Mouse (Mus musculus): Measurements from ENCODE around the gene Klhl36. TPM values are rescaled to one million over a fixed set of nuclear protein-coding genes. Genes with fewer than 3 reads are reported as not detected.
A peak's percentile ranks its signal among the peaks of the same experiment; 100 is the strongest.

Gene Klhl36
- polyA plus RNA-seq, 1 experiment from 2014 or later = 15.5 TPM

- WGBS = 27% methylated on average over 5 of the region's 5 CpGs
- no peaks in the 10 kb centered on the region for H3K36me3 ChIP-seq (ENCODE audit: control insufficient read depth, insufficient read depth, low read length)
- no peak overlapping the region for H3K27ac ChIP-seq (ENCODE audit: low read depth, low read length)
- H3K9me3 ChIP-seq (ENCODE audit: control insufficient read depth, low read length) = no peaks in the 10 kb centered on the region
- no peaks in the 10 kb centered on the region for H3K4me1 ChIP-seq (ENCODE audit: control insufficient read depth, insufficient read depth, low read length)
- ATAC-seq (ENCODE audit: low read depth) = no peak
- H3K4me3 ChIP-seq (ENCODE audit: low read depth, low read length) = no peak overlapping the region
- no peak overlapping the region for H3K9ac ChIP-seq (replicated peaks; ENCODE audit: low read depth, low read length)
- no peak overlapping the region for H3K4me2 ChIP-seq (ENCODE audit: low read depth, low read length)
- H3K27me3 ChIP-seq (ENCODE audit: control insufficient read depth, insufficient read depth, low read length) = no peaks in the 10 kb centered on the region
Measured at GRCm38 (mm10) chr8:119854035-119854434, 8.0 kb upstream of the Klhl36 start.

GRCm38 (mm10) chr8:119855656-119856055, 6.4 kb upstream of the Klhl36 start:
- Histone ChIP-seq H3K9ac (replicated peaks; ENCODE audit: low read depth, low read length) (no peak overlapping the region), H3K27me3 (ENCODE audit: control insufficient read depth, insufficient read depth, low read length) (no peaks in the 10 kb centered on the region), H3K4me3 (ENCODE audit: low read depth, low read length) (no peak overlapping the region), H3K4me1 (ENCODE audit: control insufficient read depth, insufficient read depth, low read length) (no peaks in the 10 kb centered on the region), H3K27ac (ENCODE audit: low read depth, low read length) (no peak overlapping the region), H3K9me3 (ENCODE audit: control insufficient read depth, low read length) (no peaks in the 10 kb centered on the region), H3K36me3 (ENCODE audit: control insufficient read depth, insufficient read depth, low read length) (no peaks in the 10 kb centered on the region), H3K4me2 (ENCODE audit: low read depth, low read length) (no peak overlapping the region)
- 88% methylated on average over 5 of the region's 5 CpGs for WGBS
- ATAC-seq (ENCODE audit: low read depth) = no peak

- H3K4me3 ChIP-seq (ENCODE audit: low read depth, low read length) = no peak overlapping the region
- no peak overlapping the region for H3K9ac ChIP-seq (replicated peaks; ENCODE audit: low read depth, low read length)
- ATAC-seq (ENCODE audit: low read depth) = no peak
- no peaks in the 10 kb centered on the region for H3K9me3 ChIP-seq (ENCODE audit: control insufficient read depth, low read length)
- WGBS = 71% methylated on average over 6 of the region's 6 CpGs
- H3K27me3 ChIP-seq (ENCODE audit: control insufficient read depth, insufficient read depth, low read length) = no peaks in the 10 kb centered on the region
- H3K36me3 ChIP-seq (ENCODE audit: control insufficient read depth, insufficient read depth, low read length) = no peaks in the 10 kb centered on the region
- H3K4me1 ChIP-seq (ENCODE audit: control insufficient read depth, insufficient read depth, low read length) = 0 out of 2 replicates have a peak, but pooled peaks cover 4% of the 10 kb centered on the region
- H3K27ac ChIP-seq (ENCODE audit: low read depth, low read length) = no peak overlapping the region
- H3K4me2 ChIP-seq (ENCODE audit: low read depth, low read length) = no peak overlapping the region
Measured at GRCm38 (mm10) chr8:119857767-119858166, 4.3 kb upstream of the Klhl36 start.

- H3K27me3 ChIP-seq (ENCODE audit: control insufficient read depth, insufficient read depth, low read length) = no peaks in the 10 kb centered on the region
- ATAC-seq (ENCODE audit: low read depth) = no peak
- peak overlapping the region; percentile 90 for H3K4me2 ChIP-seq (ENCODE audit: low read depth, low read length)
- H3K36me3 ChIP-seq (ENCODE audit: control insufficient read depth, insufficient read depth, low read length) = no peaks in the 10 kb centered on the region
- peak overlapping the region; percentile 78 for H3K4me3 ChIP-seq (ENCODE audit: low read depth, low read length)
- H3K9me3 ChIP-seq (ENCODE audit: control insufficient read depth, low read length) = no peaks in the 10 kb centered on the region
- H3K9ac ChIP-seq (replicated peaks; ENCODE audit: low read depth, low read length) = peak overlapping the region; percentile 73
- 1% methylated on average over 19 of the region's 19 CpGs for WGBS
- H3K27ac ChIP-seq (ENCODE audit: low read depth, low read length) = no peak overlapping the region
- H3K4me1 ChIP-seq (ENCODE audit: control insufficient read depth, insufficient read depth, low read length) = 0 out of 2 replicates have a peak, but pooled peaks cover 6% of the 10 kb centered on the region
Measured at GRCm38 (mm10) chr8:119862390-119862734, 296 bp downstream of the Klhl36 start.

- Histone ChIP-seq H3K27ac (ENCODE audit: low read depth, low read length) (no peak overlapping the region), H3K4me2 (ENCODE audit: low read depth, low read length) (peak overlapping the region; percentile 90), H3K4me3 (ENCODE audit: low read depth, low read length) (peak overlapping the region; percentile 78), H3K9me3 (ENCODE audit: control insufficient read depth, low read length) (no peaks in the 10 kb centered on the region), H3K9ac (replicated peaks; ENCODE audit: low read depth, low read length) (peak overlapping the region; percentile 73), H3K36me3 (ENCODE audit: control insufficient read depth, insufficient read depth, low read length) (no peaks in the 10 kb centered on the region), H3K4me1 (ENCODE audit: control insufficient read depth, insufficient read depth, low read length) (0 out of 2 replicates have a peak, but pooled peaks cover 6% of the 10 kb centered on the region), H3K27me3 (ENCODE audit: control insufficient read depth, insufficient read depth, low read length) (no peaks in the 10 kb centered on the region)
- WGBS = 10% methylated on average over 6 of the region's 6 CpGs
- ATAC-seq (ENCODE audit: low read depth) = 0 out of 2 replicates have a peak, but pooled peaks have one; percentile 18
Measured at GRCm38 (mm10) chr8:119862749-119863148, 683 bp downstream of the Klhl36 start.

- H3K36me3 ChIP-seq (ENCODE audit: control insufficient read depth, insufficient read depth, low read length) = peaks cover 17% of the 10 kb centered on the region
- ATAC-seq (ENCODE audit: low read depth) = no peak
- no peak overlapping the region for H3K9ac ChIP-seq (replicated peaks; ENCODE audit: low read depth, low read length)
- H3K4me1 ChIP-seq (ENCODE audit: control insufficient read depth, insufficient read depth, low read length) = no peaks in the 10 kb centered on the region
- H3K27ac ChIP-seq (ENCODE audit: low read depth, low read length) = no peak overlapping the region
- H3K4me2 ChIP-seq (ENCODE audit: low read depth, low read length) = no peak overlapping the region
- no peak overlapping the region for H3K4me3 ChIP-seq (ENCODE audit: low read depth, low read length)
- no peaks in the 10 kb centered on the region for H3K27me3 ChIP-seq (ENCODE audit: control insufficient read depth, insufficient read depth, low read length)
- 80% methylated on average over 20 of the region's 20 CpGs for WGBS
- H3K9me3 ChIP-seq (ENCODE audit: control insufficient read depth, low read length) = no peaks in the 10 kb centered on the region
Measured at GRCm38 (mm10) chr8:119869616-119870015, 7.5 kb downstream of the Klhl36 start.

GRCm38 (mm10) chr8:119873181-119873580, 11.1 kb downstream of the Klhl36 start:
- no peak for ATAC-seq (ENCODE audit: low read depth)
- no peaks in the 10 kb centered on the region for H3K9me3 ChIP-seq (ENCODE audit: control insufficient read depth, low read length)
- H3K9ac ChIP-seq (replicated peaks; ENCODE audit: low read depth, low read length) = no peak overlapping the region
- no peak overlapping the region for H3K4me3 ChIP-seq (ENCODE audit: low read depth, low read length)
- 97% methylated on average over 1 of the region's 1 CpGs for WGBS
- peaks cover 17% of the 10 kb centered on the region for H3K36me3 ChIP-seq (ENCODE audit: control insufficient read depth, insufficient read depth, low read length)
- no peaks in the 10 kb centered on the region for H3K4me1 ChIP-seq (ENCODE audit: control insufficient read depth, insufficient read depth, low read length)
- H3K27me3 ChIP-seq (ENCODE audit: control insufficient read depth, insufficient read depth, low read length) = no peaks in the 10 kb centered on the region
- H3K27ac ChIP-seq (ENCODE audit: low read depth, low read length) = no peak overlapping the region
- no peak overlapping the region for H3K4me2 ChIP-seq (ENCODE audit: low read depth, low read length)

GRCm38 (mm10) chr8:119881301-119881700, 19.2 kb downstream of the Klhl36 start:
- Histone ChIP-seq H3K36me3 (ENCODE audit: control insufficient read depth, insufficient read depth, low read length) (no peaks in the 10 kb centered on the region), H3K9ac (replicated peaks; ENCODE audit: low read depth, low read length) (no peak overlapping the region), H3K4me2 (ENCODE audit: low read depth, low read length) (no peak overlapping the region), H3K27ac (ENCODE audit: low read depth, low read length) (no peak overlapping the region), H3K4me1 (ENCODE audit: control insufficient read depth, insufficient read depth, low read length) (0 out of 2 replicates have a peak, but pooled peaks cover 2% of the 10 kb centered on the region), H3K27me3 (ENCODE audit: control insufficient read depth, insufficient read depth, low read length) (no peaks in the 10 kb centered on the region), H3K9me3 (ENCODE audit: control insufficient read depth, low read length) (no peaks in the 10 kb centered on the region), H3K4me3 (ENCODE audit: low read depth, low read length) (no peak overlapping the region)
- ATAC-seq (ENCODE audit: low read depth) = no peak
- 73% methylated on average over 6 of the region's 6 CpGs for WGBS

GRCm38 (mm10) chr8:119881917-119882316, 19.9 kb downstream of the Klhl36 start:
- Histone ChIP-seq H3K4me1 (ENCODE audit: control insufficient read depth, insufficient read depth, low read length) (0 out of 2 replicates have a peak, but pooled peaks cover 2% of the 10 kb centered on the region), H3K9me3 (ENCODE audit: control insufficient read depth, low read length) (no peaks in the 10 kb centered on the region), H3K36me3 (ENCODE audit: control insufficient read depth, insufficient read depth, low read length) (no peaks in the 10 kb centered on the region), H3K4me3 (ENCODE audit: low read depth, low read length) (no peak overlapping the region), H3K4me2 (ENCODE audit: low read depth, low read length) (no peak overlapping the region), H3K9ac (replicated peaks; ENCODE audit: low read depth, low read length) (no peak overlapping the region), H3K27ac (ENCODE audit: low read depth, low read length) (no peak overlapping the region), H3K27me3 (ENCODE audit: control insufficient read depth, insufficient read depth, low read length) (no peaks in the 10 kb centered on the region)
- WGBS = 85% methylated on average over 8 of the region's 8 CpGs
- ATAC-seq (ENCODE audit: low read depth) = no peak
